Mouse (Mus musculus) retina, embryonic 14.5 days (tissue): Measurements from ENCODE around the gene Gm1527.
A peak's percentile ranks its signal among the peaks of the same experiment; 100 is the strongest.
"Not testable (repeated sequence)": the region's sequence is repeated elsewhere in the genome, so short reads cannot be mapped to it uniquely, and the experiment has no call there.

Source experiments
- DNase-seq: peaks from one replicate; pipeline ENCODE4 v3.0.0-alpha.2; 2015; ENCODE audit warnings: low spot score

Gene Gm1527

DNA sequence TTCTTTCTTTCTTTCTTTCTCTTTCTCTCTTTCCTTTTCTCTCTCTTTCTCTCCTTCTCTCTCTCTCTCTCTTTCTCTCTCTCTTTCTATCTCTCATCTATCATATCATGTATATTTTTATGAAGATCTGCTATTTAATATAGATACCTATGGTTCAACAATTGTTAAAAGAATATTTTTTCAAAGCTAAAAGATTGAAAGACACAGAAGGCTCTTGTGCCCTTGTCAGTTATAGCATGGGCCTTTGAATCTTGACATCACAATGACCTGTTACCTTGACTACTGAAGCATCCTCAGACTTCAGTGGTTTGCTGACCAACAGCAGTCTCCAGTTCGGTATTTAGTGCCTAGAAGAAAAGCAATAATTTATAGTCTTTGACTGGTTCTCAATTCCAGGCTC lies at the start of gene Gm1527:
Gene Gm1527 (plus strand): TSS at position 301 of the 400 bp plus-strand sequence.
- DNase-seq = no peak

- DNase-seq = no peak
Measured at GRCm38 (mm10) chr3:28843231-28843630, 49.2 kb upstream of the Gm1527 start.

GRCm38 (mm10) chr3:28847115-28847514 lies 45.3 kb upstream of the Gm1527 start:
- DNase-seq = no peak

DNA sequence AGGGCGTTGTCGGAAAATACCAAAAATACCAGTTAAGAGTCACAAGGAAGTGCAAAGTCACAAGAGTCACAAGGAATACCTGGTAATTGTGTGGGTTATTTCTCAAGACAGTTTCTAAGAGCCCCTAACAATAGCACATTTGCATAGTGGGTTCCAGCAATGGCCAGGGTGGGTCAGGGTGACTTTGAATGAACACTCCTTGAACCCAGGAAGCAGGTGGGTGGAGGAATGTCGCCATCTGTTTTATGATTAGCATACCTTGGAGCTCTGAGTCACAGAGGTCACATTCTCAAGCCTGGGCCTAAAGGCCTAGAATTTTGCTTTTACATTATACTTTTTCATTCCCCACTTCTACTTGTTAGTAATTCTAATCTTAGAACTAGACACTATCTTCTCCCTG lies 40.2 kb upstream of the Gm1527 start:
- DNase-seq = not testable (repeated sequence)

DNA sequence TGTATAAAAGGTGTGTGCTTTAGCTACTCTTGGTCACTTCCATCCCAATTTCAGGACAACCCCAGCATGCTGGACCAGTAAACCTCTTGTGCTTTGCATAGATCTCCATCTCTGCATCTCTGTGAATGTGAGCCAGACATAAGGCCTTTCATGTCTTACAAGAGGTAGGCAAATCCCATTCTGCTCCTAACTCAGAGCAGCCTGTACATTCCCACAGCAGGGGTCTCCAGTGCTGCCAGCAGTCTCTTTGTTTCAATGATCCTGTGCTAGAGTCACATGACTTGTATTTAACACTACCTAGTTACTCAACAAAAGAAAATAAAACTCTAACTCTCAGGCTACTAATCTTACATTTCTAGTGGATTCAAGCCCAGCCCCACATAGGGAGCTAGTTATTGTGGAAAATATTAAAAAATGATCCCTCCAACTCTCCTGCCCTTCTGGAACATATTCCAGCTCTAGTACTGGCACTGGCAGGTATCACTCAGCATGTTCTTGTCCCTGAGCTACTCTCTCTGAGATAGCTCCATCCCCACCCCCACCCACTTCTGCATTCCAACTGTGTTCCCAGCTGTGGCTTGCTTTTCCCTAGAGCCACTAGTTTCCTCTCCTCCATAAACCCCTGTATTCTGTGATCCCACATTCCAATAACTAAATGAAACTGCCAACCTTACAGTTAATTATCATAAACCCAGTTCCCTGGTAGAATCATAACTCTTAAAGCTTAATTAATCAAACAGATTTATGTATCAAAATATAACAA lies 32.6 kb upstream of the Gm1527 start:
- not testable (repeated sequence) for DNase-seq

GRCm38 (mm10) chr3:28896966-28897365 lies 4.5 kb downstream of the Gm1527 start:
- DNase-seq = not testable (repeated sequence)

GRCm38 (mm10) chr3:28965931-28966330 lies 73.5 kb downstream of the Gm1527 start:
- no peak for DNase-seq

GRCm38 (mm10) chr3:28968851-28969250 lies 76.4 kb downstream of the Gm1527 start:
- peak; percentile 85 for DNase-seq
